Mouse (Mus musculus) midbrain, embryonic 11.5 days (tissue): Measurements from ENCODE around the gene Adprh. TPM values are rescaled to one million over a fixed set of nuclear protein-coding genes. Genes with fewer than 3 reads are reported as not detected.
A peak's percentile ranks its signal among the peaks of the same experiment; 100 is the strongest.

ENCODE experiments used
- ATAC-seq: fragments of 200-750 bp; cut with Nextera tagmentation; 2 replicates; pipeline ENCODE4 v1.8.0; 2017; ENCODE audit warnings: moderate TSS enrichment, moderate library complexity; ENCODE audit not compliant: low FRiP score
- DNase-seq: peaks from one replicate; pipeline ENCODE4 v3.0.0; 2015; ENCODE audit warnings: low spot score; ENCODE audit errors: missing footprints
- H3K27ac ChIP-seq: fragments of 300-500 bp; sonication (generic); 2 replicates; pipeline ENCODE4 v1.5.1; 2014; ENCODE audit warnings: low read depth, low read length
- H3K27me3 ChIP-seq: fragments of 300-500 bp; sonication (generic); 2 replicates; pipeline ENCODE4 v1.6.1; 2014; ENCODE audit warnings: mild to moderate bottlenecking, low read length, moderate library complexity, mixed read lengths; ENCODE audit not compliant: control insufficient read depth, insufficient read depth
- H3K36me3 ChIP-seq: fragments of 300-500 bp; sonication (generic); 2 replicates; pipeline ENCODE4 v1.6.1; 2014; ENCODE audit warnings: mild to moderate bottlenecking, low read length, moderate library complexity, mixed read lengths; ENCODE audit not compliant: control insufficient read depth, insufficient read depth
- H3K4me1 ChIP-seq: fragments of 300-500 bp; sonication (generic); 2 replicates; pipeline ENCODE4 v1.6.1; 2014; ENCODE audit warnings: low read length; ENCODE audit not compliant: control insufficient read depth, insufficient read depth
- H3K4me2 ChIP-seq: fragments of 300-500 bp; sonication (generic); 2 replicates; pipeline ENCODE4 v1.6.1; 2014; ENCODE audit warnings: mild to moderate bottlenecking, moderate library complexity
- H3K4me3 ChIP-seq: fragments of 300-500 bp; sonication (generic); 2 replicates; pipeline ENCODE4 v1.5.1; 2014; ENCODE audit warnings: low read depth, low read length
- H3K9ac ChIP-seq: fragments of 300-500 bp; sonication (generic); 2 replicates; pipeline ENCODE4 v1.6.1; 2014; ENCODE audit warnings: low read length
- H3K9me3 ChIP-seq: fragments of 300-500 bp; sonication (generic); 2 replicates; pipeline ENCODE4 v1.6.1; 2016; ENCODE audit warnings: low read length; ENCODE audit not compliant: control insufficient read depth
- WGBS: fragments of 180-500 bp; shearing (Covaris S2); extraction: QIAGEN DNeasy Blood & Tissue Kit; methylation state at CpG from one replicate; pipeline ENCODE4 v1.1.7; 2014; 5-methylcytosine and 5-hydroxymethylcytosine counted together
- polyA plus RNA-seq: library from polyadenylated mRNA; unstranded; fragments of >200 nt; fragmentation: Nextera tagmentation; extraction: Ambion mirVana; gene quantifications from 2 replicates; pipeline ENCODE4 v1.2.1, GENCODE M21; 2014

Gene Adprh
- 122 and 134 TPM in 2 replicates for polyA plus RNA-seq

- Histone ChIP-seq H3K9me3 (no peaks in the 10 kb centered on the region), H3K27me3 (no peaks in the 10 kb centered on the region), H3K4me3 (peak within 1 kb of the TSS; percentile 79), H3K27ac (peak within 1 kb of the TSS; percentile 67), H3K9ac (peak within 1 kb of the TSS; percentile 97), H3K4me1 (peaks cover 10% of the 10 kb centered on the region), H3K36me3 (peaks cover 2% of the 10 kb centered on the region; the same call in 1 of the 2 replicates), H3K4me2 (peak within 1 kb of the TSS; percentile 68)
- under 1% methylated on average over 57 of the region's 61 CpGs for WGBS
- peak; percentile 97 for DNase-seq
- peak; percentile 97 for ATAC-seq
Observed at GRCm38 (mm10) chr16:38452442-38453202, at the start of gene Adprh. TSS of gene Adprh (minus strand) at chr16:38452703.

DNA sequence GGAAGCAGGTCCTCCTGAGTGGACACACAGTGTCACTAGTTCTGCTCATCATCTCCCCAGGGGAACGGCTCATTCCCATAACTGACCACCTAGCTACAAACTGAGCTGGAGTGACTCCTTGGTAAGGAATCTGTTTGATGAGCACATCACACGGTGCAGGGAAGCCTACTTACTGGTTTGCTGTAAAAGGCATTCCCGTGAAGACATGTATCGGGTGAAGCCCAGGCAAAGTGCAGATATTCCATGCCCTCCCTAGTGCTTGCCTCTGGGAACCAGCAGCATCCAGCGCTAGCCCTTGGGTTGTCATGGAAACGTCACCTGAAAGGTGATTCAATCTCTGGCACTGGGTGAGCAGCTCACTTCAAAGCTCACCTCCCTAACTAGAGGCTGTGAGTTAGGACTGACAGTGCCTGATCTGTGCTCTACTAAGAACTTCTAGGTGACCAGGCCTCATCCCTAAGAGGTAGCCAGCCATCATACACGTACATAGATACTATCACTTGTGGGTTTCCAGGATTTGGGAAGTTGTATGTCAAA lies 44.2 kb upstream of the Adprh start:
- H3K9ac ChIP-seq = no peak overlapping the region
- DNase-seq (no peak), ATAC-seq (no peak)
- peaks cover 16% of the 10 kb centered on the region; the same call in 1 of the 2 replicates for H3K36me3 ChIP-seq
- H3K9me3 ChIP-seq = no peaks in the 10 kb centered on the region
- no peak overlapping the region for H3K27ac ChIP-seq
- no peaks in the 10 kb centered on the region for H3K27me3 ChIP-seq
- no peaks in the 10 kb centered on the region for H3K4me1 ChIP-seq
- H3K4me3 ChIP-seq = no peak overlapping the region
- WGBS = 82% methylated on average over 7 of the region's 7 CpGs
- no peak overlapping the region for H3K4me2 ChIP-seq

DNA sequence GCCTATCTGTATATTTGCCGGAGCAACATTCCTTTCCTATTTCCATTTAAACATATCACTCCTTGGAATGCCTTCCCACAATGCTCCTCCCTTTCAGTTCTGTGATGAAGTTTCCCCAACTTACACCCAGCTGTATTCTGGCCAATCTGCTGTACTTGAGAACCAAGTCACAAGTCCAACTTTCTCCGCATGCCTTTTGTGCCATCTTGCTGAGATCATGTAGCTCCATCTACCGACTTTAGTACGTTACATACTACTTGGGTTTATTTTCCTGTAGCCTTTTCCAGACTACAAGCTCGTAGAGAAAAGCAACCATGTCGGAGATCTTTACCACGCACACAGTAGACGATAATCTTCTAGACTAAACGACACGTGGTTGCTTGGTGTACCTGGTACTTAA lies 41.4 kb upstream of the Adprh start:
- no peak for DNase-seq
- 89% methylated on average over 10 of the region's 10 CpGs for WGBS

DNA sequence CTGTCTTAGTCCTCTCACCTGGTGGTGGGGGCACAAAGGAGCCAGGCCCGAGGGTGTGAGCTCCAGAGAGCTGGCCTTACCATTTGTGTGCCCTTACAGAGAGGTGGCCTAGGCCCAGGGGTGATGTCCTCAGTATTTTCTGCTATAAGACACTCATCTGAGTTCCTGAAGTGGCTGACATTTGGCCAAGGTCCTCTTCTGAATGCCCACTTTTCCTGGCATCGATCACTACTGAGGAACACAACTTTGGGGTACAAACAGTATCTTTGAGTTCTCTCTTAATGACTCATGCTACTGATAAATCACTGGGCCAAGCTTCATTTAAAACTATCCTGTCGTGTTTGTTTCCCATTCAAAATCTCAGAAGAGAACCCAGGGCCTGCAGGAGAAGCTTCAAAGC lies 40.0 kb upstream of the Adprh start:
- Histone ChIP-seq H3K4me1 (no peaks in the 10 kb centered on the region), H3K27ac (no peak overlapping the region), H3K4me3 (no peak overlapping the region), H3K4me2 (no peak overlapping the region), H3K36me3 (peaks cover 4% of the 10 kb centered on the region; the same call in 1 of the 2 replicates), H3K27me3 (no peaks in the 10 kb centered on the region), H3K9ac (no peak overlapping the region), H3K9me3 (no peaks in the 10 kb centered on the region)
- DNase-seq (no peak), ATAC-seq (no peak)
- WGBS = 79% methylated on average over 3 of the region's 3 CpGs

More for the DNA sequence above, 41.4 kb upstream of the Adprh start:
- Histone ChIP-seq H3K27ac (no peak overlapping the region), H3K9ac (no peak overlapping the region), H3K4me2 (no peak overlapping the region), H3K36me3 (peaks cover 10% of the 10 kb centered on the region; the same call in 1 of the 2 replicates), H3K9me3 (no peaks in the 10 kb centered on the region), H3K4me1 (no peaks in the 10 kb centered on the region), H3K27me3 (no peaks in the 10 kb centered on the region), H3K4me3 (no peak overlapping the region)
- ATAC-seq = no peak

- no peak overlapping the region for H3K9ac ChIP-seq
- peaks cover 6% of the 10 kb centered on the region for H3K27me3 ChIP-seq
- no peaks in the 10 kb centered on the region for H3K9me3 ChIP-seq
- 39% methylated on average over 42 of the region's 42 CpGs for WGBS
- peak overlapping the region; percentile 26 for H3K4me3 ChIP-seq
- ATAC-seq (peak; percentile 52), DNase-seq (peak; percentile 85)
- no peak overlapping the region for H3K27ac ChIP-seq
- peak overlapping the region; percentile 43 for H3K4me2 ChIP-seq
- H3K4me1 ChIP-seq = no peaks in the 10 kb centered on the region; the same call in 1 of the 2 replicates
- H3K36me3 ChIP-seq = no peaks in the 10 kb centered on the region
Observed at GRCm38 (mm10) chr16:38483582-38484309, 31.2 kb upstream of the Adprh start.

DNA sequence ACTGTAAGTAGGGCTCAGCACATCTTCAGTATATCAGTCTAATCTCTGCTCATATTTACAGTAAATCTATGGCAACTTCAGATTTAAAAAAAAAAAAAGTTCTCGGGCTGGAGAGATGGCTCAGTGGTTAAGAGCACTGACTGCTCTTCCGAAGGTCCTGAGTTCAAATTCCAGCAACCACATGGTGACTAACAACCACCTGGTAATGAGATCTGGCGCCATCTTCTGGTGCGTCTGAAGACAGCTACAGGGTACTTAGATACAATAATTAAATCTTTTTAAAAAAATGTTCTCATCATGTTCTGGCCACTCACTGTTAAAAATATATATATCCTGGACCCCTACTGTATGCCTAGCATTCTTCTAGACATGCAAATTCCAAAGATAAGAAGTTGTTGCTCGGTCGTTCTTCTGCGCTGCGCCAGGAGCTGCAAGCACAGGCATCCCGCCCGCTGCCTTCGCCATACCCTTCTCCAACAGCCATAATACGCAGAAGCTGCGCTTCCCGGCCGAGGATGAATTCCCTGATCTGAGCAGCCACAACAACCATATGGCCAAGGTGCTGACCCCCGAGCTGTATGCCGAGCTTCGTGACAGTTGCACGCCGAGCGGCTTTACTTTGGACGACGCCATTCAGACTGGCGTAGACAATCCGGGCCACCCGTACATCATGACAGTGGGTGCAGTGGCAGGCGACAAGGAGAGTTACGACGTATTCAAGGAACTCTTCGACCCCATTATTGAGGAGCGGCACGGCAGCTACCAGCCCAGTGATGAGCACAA lies 30.5 kb upstream of the Adprh start:
- 25% methylated on average over 32 of the region's 32 CpGs for WGBS
- Histone ChIP-seq H3K4me3 (peak overlapping the region; percentile 26), H3K36me3 (no peaks in the 10 kb centered on the region), H3K27ac (no peak overlapping the region), H3K4me2 (peak overlapping the region; percentile 43), H3K9me3 (no peaks in the 10 kb centered on the region), H3K4me1 (no peaks in the 10 kb centered on the region; the same call in 1 of the 2 replicates), H3K9ac (no peak overlapping the region), H3K27me3 (peaks cover 6% of the 10 kb centered on the region)
- DNase-seq (peak; percentile 92), ATAC-seq (peak; percentile 68)

- H3K36me3 ChIP-seq = no peaks in the 10 kb centered on the region
- peaks cover 6% of the 10 kb centered on the region for H3K27me3 ChIP-seq
- H3K27ac ChIP-seq = no peak overlapping the region
- 73% methylated on average over 4 of the region's 4 CpGs for WGBS
- H3K4me1 ChIP-seq = peaks cover 2% of the 10 kb centered on the region; the same call in 1 of the 2 replicates
- no peak for ATAC-seq
- no peaks in the 10 kb centered on the region for H3K9me3 ChIP-seq
- no peak overlapping the region for H3K9ac ChIP-seq
- no peak overlapping the region for H3K4me3 ChIP-seq
- no peak overlapping the region for H3K4me2 ChIP-seq
- peak; percentile 19 for DNase-seq
Observed at GRCm38 (mm10) chr16:38481327-38481726, 28.8 kb upstream of the Adprh start.

DNA sequence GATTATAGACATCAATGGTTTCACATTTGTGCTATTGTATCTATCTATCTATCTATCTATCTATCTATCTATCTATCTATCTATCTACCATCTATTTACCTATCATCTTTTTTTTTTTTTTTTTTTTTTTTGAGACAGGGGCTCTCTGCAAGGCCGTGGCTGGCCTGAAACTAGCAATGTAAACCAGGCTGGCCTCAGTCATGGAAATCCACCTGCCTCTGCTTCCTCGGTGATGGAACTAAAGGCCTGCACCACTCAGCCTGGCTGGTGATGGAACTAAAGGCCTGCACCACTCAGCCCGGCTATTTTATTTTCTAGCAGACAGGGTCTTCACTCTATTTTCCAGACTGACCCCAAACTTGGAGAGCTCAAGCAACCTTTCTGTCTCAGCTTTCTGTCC lies 25.8 kb upstream of the Adprh start:
- Histone ChIP-seq H3K27me3 (peaks cover 1% of the 10 kb centered on the region; the same call in 1 of the 2 replicates), H3K27ac (no peak overlapping the region), H3K4me1 (peaks cover 2% of the 10 kb centered on the region; the same call in 1 of the 2 replicates), H3K4me2 (no peak overlapping the region), H3K4me3 (no peak overlapping the region), H3K9ac (no peak overlapping the region), H3K9me3 (no peaks in the 10 kb centered on the region), H3K36me3 (no peaks in the 10 kb centered on the region)
- DNase-seq = peak; percentile 60
- 92% methylated on average over 3 of the region's 3 CpGs for WGBS
- no peak for ATAC-seq
